Mouse (Mus musculus): ENCODE measurements around the gene Slc16a11.

Slc16a11 gene

GRCm38 (mm10) chr11:70250150-70250549, 37.6 kb downstream of the Slc16a11 start:
- POLR2A ChIA-PET = interaction anchor here in 3 of 4 experiments (1.2 to 2.9 kb wide), 7 partner anchors 10 to 202 kb away, joined by 3 to 16 read pairs (median 4); partner anchors contain the start of genes Gm21988 (in 3 of the 3), Rnasek (in 3 of the 3), 0610010K14Rik (in 2 of the 3) and Med11 (in 1 of the 3)

GRCm38 (mm10) chr11:70251853-70252252, 39.3 kb downstream of the Slc16a11 start:
- POLR2A ChIA-PET = interaction anchor here in 2 of 4 experiments (1.0 to 2.9 kb wide), 4 partner anchors 12 to 22 kb away, joined by 3 to 16 read pairs (median 12); partner anchors contain the start of genes Gm21988 (in 2 of the 2) and Rnasek (in 2 of the 2)
- CTCF ChIA-PET = interaction anchor here (0.6 to 1.2 kb wide), 6 partner anchors 10 to 781 kb away, joined by 3 to 4 read pairs (median 3); partner anchors contain the start of gene 0610010K14Rik (in 1 of the 4)

More at GRCm38 (mm10) chr11:70250150-70250549, 37.6 kb downstream of the Slc16a11 start:
- CTCF ChIA-PET = interaction anchor here in 3 of 4 experiments (1.0 to 2.1 kb wide), 5 partner anchors 20 to 72 kb away, joined by 3 to 6 read pairs (median 3); partner anchors contain the start of gene Bcl6b (in 2 of the 3)

GRCm38 (mm10) chr11:70254337-70254736, 41.8 kb downstream of the Slc16a11 start:
- ChIA-PET CTCF (interaction anchor here in 3 of 4 experiments (1.2 to 1.9 kb wide), 6 partner anchors 17 to 80 kb away, joined by 3 to 17 read pairs (median 4); partner anchors contain the start of genes 0610010K14Rik (in 1 of the 3) and Alox12e (in 1 of the 3)), POLR2A (interaction anchor here in 2 of 4 experiments (0.8 to 2.5 kb wide), 9 partner anchors 10 to 69 kb away, joined by 3 to 14 read pairs (median 7); partner anchors contain the start of genes 0610010K14Rik (in 2 of the 2), Gm21988 (in 2 of the 2) and Rnasek (in 2 of the 2))

GRCm38 (mm10) chr11:70254931-70255531, 42.5 kb downstream of the Slc16a11 start, which contains the start of gene Alox12:
TSS of gene Alox12 (minus strand) at chr11:70255353.
- CTCF ChIA-PET = interaction anchor here (0.6 to 1.6 kb wide), 8 partner anchors 8 to 1549 kb away, joined by 3 to 17 read pairs (median 4); partner anchors contain the start of genes 0610010K14Rik (in 1 of the 4) and Alox12e (in 1 of the 4)
- POLR2A ChIA-PET = interaction anchor here in 3 of 4 experiments (0.8 to 2.5 kb wide), 12 partner anchors 8 to 94 kb away, joined by 3 to 14 read pairs (median 3); partner anchors contain the start of genes Gm21988 (in 3 of the 3), Rnasek (in 3 of the 3) and 0610010K14Rik (in 2 of the 3)

- POLR2A ChIA-PET = interaction anchor here in 1 of 4 experiments (0.6 kb wide), 1 partner anchor 173 kb away, joined by 3 read pairs; no protein-coding TSS in a partner anchor
- CTCF ChIA-PET = no interaction called here
Observed at GRCm38 (mm10) chr11:70259035-70259434, 46.5 kb downstream of the Slc16a11 start.

- CTCF ChIA-PET = interaction anchor here in 1 of 4 experiments (0.6 kb wide), 1 partner anchor 167 kb away, joined by 3 read pairs; no protein-coding TSS in a partner anchor
- POLR2A ChIA-PET = interaction anchor here in 1 of 4 experiments (0.6 kb wide), 1 partner anchor 12 kb away, joined by 3 read pairs; no protein-coding TSS in a partner anchor
Observed at GRCm38 (mm10) chr11:70265252-70265651, 52.7 kb downstream of the Slc16a11 start.

GRCm38 (mm10) chr11:70265819-70266218, 53.3 kb downstream of the Slc16a11 start:
- ChIA-PET POLR2A (interaction anchor here in 1 of 4 experiments (0.6 kb wide), 1 partner anchor 12 kb away, joined by 3 read pairs; no protein-coding TSS in a partner anchor), CTCF (no interaction called here)
